Mouse (Mus musculus) lung, adult 2 months (tissue): ENCODE data around the gene Otop3.

ENCODE experiments used
- CTCF ChIP-seq: fragments of 200-500 bp; IDR thresholded peaks from 2 replicates; pipeline ENCODE4 v1.5.1; 2011; ENCODE audit warnings: mild to moderate bottlenecking, low read length, control low read depth; ENCODE audit not compliant: insufficient read depth
- POLR2A ChIP-seq: fragments of 200-500 bp; IDR thresholded peaks from 2 replicates; pipeline ENCODE4 v1.6.1; 2011; ENCODE audit warnings: low read depth, mild to moderate bottlenecking, control low read depth, low read length, borderline replicate concordance; ENCODE audit errors: extremely low read depth

- TF ChIP-seq CTCF: no peak
- no peak for TF ChIP-seq POLR2A
Observed at GRCm38 (mm10) chr11:115290314-115290713, 44.2 kb upstream of the Otop3 start.
